Mouse (Mus musculus): Measurements from ENCODE around the gene Arl6ip1.
"Not testable (repeated sequence)": the region's sequence is repeated elsewhere in the genome, so short reads cannot be mapped to it uniquely, and the experiment has no call there.

Arl6ip1 gene

GRCm38 (mm10) chr7:118129430-118130041, at the start of gene Arl6ip1:
Gene Arl6ip1, minus strand, starts transcription at chr7:118129662.
- peak; percentile 90 for DNase-seq (ENCODE audit: low read depth, low spot score)

GRCm38 (mm10) chr7:118175821-118176355, 46.4 kb upstream of the Arl6ip1 start:
- no peak for DNase-seq (ENCODE audit: low read depth, low spot score)

- not testable (repeated sequence) for DNase-seq (ENCODE audit: low read depth, low spot score)
Measured at GRCm38 (mm10) chr7:118170125-118170524, 40.7 kb upstream of the Arl6ip1 start.

GRCm38 (mm10) chr7:118163006-118163405, 33.5 kb upstream of the Arl6ip1 start:
- DNase-seq (ENCODE audit: low read depth, low spot score): no peak

- DNase-seq (ENCODE audit: low read depth, low spot score): no peak
Measured at GRCm38 (mm10) chr7:118160121-118160520, 30.7 kb upstream of the Arl6ip1 start.

- DNase-seq (ENCODE audit: low read depth, low spot score): no peak
Measured at GRCm38 (mm10) chr7:118156461-118156860, 27.0 kb upstream of the Arl6ip1 start.

GRCm38 (mm10) chr7:118154150-118154549, 24.7 kb upstream of the Arl6ip1 start:
- no peak for DNase-seq (ENCODE audit: low read depth, low spot score)

- no peak for DNase-seq (ENCODE audit: low read depth, low spot score)
Measured at GRCm38 (mm10) chr7:118143602-118144001, 14.1 kb upstream of the Arl6ip1 start.

GRCm38 (mm10) chr7:118143123-118143522, 13.7 kb upstream of the Arl6ip1 start:
- no peak for DNase-seq (ENCODE audit: low read depth, low spot score)

- no peak for DNase-seq (ENCODE audit: low read depth, low spot score)
Measured at GRCm38 (mm10) chr7:118141271-118141670, 11.8 kb upstream of the Arl6ip1 start.

GRCm38 (mm10) chr7:118135128-118135527, 5.7 kb upstream of the Arl6ip1 start:
- no peak for DNase-seq (ENCODE audit: low read depth, low spot score)

- no peak for DNase-seq (ENCODE audit: low read depth, low spot score)
Measured at GRCm38 (mm10) chr7:118128925-118129429, 485 bp downstream of the Arl6ip1 start.

GRCm38 (mm10) chr7:118126219-118126875, 3.1 kb downstream of the Arl6ip1 start:
- DNase-seq (ENCODE audit: low read depth, low spot score): no peak

GRCm38 (mm10) chr7:118125736-118126135, 3.7 kb downstream of the Arl6ip1 start:
- DNase-seq (ENCODE audit: low read depth, low spot score): no peak

GRCm38 (mm10) chr7:118123512-118124411, 5.7 kb downstream of the Arl6ip1 start:
- DNase-seq (ENCODE audit: low read depth, low spot score): no peak

- DNase-seq (ENCODE audit: low read depth, low spot score): no peak
Measured at GRCm38 (mm10) chr7:118122235-118122634, 7.2 kb downstream of the Arl6ip1 start.

GRCm38 (mm10) chr7:118120654-118121053, 8.8 kb downstream of the Arl6ip1 start:
- no peak for DNase-seq (ENCODE audit: low read depth, low spot score)

- no peak for DNase-seq (ENCODE audit: low read depth, low spot score)
Measured at GRCm38 (mm10) chr7:118119946-118120345, 9.5 kb downstream of the Arl6ip1 start.

- DNase-seq (ENCODE audit: low read depth, low spot score): no peak
Measured at GRCm38 (mm10) chr7:118119142-118119541, 10.3 kb downstream of the Arl6ip1 start.

GRCm38 (mm10) chr7:118118426-118118825, 11.0 kb downstream of the Arl6ip1 start:
- no peak for DNase-seq (ENCODE audit: low read depth, low spot score)

GRCm38 (mm10) chr7:118117539-118118210, 11.8 kb downstream of the Arl6ip1 start:
- no peak for DNase-seq (ENCODE audit: low read depth, low spot score)

Measured in retina, adult 2 months (tissue).